Mouse (Mus musculus): ENCODE results near the gene Pitpnm2. TPM values are rescaled to one million over a fixed set of nuclear protein-coding genes. Genes with fewer than 3 reads are reported as not detected.

Gene Pitpnm2
- 11.3 TPM for polyA plus RNA-seq (2017; shearing (Covaris generic))

DNA sequence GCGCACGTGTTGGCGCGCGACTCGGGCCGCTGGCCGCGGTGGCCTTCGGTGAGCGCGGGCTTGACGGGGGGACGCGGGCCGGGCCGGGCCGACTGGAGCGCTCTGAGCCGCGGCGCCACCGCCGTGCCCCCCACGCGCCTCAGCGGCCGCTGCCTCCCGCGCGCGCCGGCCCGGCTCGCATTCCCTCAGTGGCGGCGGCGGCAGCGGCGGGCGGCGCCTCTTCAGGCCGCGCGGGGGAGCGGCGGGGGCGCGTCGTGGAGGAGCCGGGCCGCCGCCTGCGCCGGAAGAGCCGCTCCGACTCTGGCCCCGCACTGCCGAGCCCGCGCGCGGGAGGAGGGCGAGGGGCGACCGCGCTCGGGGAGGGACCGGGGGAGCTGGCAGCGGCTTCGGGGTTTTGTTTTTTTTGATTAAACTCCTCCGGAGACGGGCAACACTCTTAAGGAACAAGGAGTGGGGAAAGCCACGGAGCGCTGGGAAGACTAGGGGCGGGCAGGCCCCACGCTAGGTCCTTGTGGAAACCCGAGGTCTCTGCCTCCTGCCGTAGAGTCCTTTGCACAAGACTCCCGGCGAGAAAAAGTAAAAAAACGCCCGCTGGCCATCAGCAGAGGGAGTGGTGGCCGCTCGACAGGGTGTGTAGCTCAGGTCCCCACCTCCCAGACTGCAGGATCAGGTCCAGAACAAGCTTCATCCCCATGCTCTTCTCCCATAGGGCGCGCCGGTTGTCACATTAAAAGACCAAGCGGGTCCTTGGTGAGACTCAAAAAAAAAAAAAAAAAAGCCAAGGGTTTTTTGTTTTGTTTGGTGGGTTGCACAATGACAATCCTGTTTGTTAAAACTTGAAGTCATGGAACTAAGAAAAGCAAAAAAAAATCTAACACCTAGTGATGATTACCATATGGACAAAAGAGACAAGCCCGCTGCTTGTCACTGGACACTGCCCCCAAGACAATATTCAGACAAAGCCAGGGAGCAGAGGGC lies at the start of gene Pitpnm2:
Gene Pitpnm2 (minus strand): TSS at position 147 of the 978 bp plus-strand sequence.

GRCm38 (mm10) chr5:124115990-124116845 lies 133.3 kb downstream of the Pitpnm2 start, which contains the start of gene Arl6ip4:
Gene Arl6ip4, plus strand, starts transcription at chr5:124116089.

GRCm38 (mm10) chr5:124111742-124112497 lies 137.6 kb downstream of the Pitpnm2 start, which contains the start of gene Ogfod2:
Gene Ogfod2, plus strand, starts transcription at chr5:124112297.

DNA sequence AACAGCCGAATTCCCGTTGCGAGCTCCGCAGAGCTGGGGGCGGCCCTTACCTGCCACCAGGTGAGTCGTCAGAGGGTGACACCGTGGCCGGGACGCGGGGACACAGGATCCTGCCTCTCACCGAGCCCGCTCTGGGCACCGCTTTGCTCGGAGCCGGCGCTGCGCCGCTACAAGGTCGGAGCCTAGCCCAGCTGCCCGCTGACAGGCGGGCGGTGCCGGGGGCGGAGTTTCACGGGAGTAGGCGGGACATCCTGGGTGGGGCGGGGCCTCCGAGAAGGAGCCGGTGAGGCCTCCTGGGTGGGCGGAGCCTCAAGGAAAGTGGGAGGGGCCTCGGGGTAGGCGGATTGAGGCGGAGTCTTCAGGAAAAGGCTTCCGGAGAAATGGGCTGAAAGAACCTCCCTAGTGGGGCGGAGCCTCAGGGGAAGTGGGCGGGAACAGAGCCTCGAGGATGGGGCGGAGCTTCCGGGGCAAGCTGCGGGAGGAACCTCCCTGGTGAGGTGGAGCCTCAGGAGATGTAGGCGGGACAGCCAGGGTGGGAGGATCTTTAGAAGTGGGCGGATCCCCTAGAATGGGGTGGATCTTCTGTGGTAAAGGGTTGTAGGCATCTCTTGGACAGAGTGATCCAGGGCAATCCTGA lies 153.8 kb downstream of the Pitpnm2 start, which contains the start of gene Abcb9:
Gene Abcb9 (minus strand): TSS at position 203 of the 637 bp plus-strand sequence.

Other genes starting within 250 kb of the Pitpnm2 start
- 3,903 TPM for gene Vps37b, start 217.5 kb downstream of the Pitpnm2 start, polyA plus RNA-seq (2017; shearing (Covaris generic))
- gene Abcb9, start 154.0 kb downstream of the Pitpnm2 start, polyA plus RNA-seq (2017; shearing (Covaris generic)), result 116 TPM
- 31.5 TPM for gene Ogfod2, start 137.5 kb downstream of the Pitpnm2 start, polyA plus RNA-seq (2017; shearing (Covaris generic))
- 45.2 TPM for gene Arl6ip4, start 133.7 kb downstream of the Pitpnm2 start, polyA plus RNA-seq (2017; shearing (Covaris generic))
- 22.7 TPM for gene Mphosph9, start 78.2 kb upstream of the Pitpnm2 start, polyA plus RNA-seq (2017; shearing (Covaris generic))
- 2.5 TPM for gene 2810006K23Rik, start 78.3 kb upstream of the Pitpnm2 start, polyA plus RNA-seq (2017; shearing (Covaris generic))
- gene Cdk2ap1, start 113.3 kb upstream of the Pitpnm2 start, polyA plus RNA-seq (2017; shearing (Covaris generic)), result 119 TPM
- 102 TPM for gene Sbno1, start 176.2 kb upstream of the Pitpnm2 start, polyA plus RNA-seq (2017; shearing (Covaris generic))
- 68.9 TPM for gene Kmt5a, start 190.2 kb upstream of the Pitpnm2 start, polyA plus RNA-seq (2017; shearing (Covaris generic))
- 82.7 TPM for gene Rilpl2, start 228.6 kb upstream of the Pitpnm2 start, polyA plus RNA-seq (2017; shearing (Covaris generic))
- gene Snrnp35, start 233.4 kb upstream of the Pitpnm2 start, polyA plus RNA-seq (2017; shearing (Covaris generic)), result 7.1 TPM

Measured in effector memory CD4-positive, alpha-beta T cell, adult 5 months (primary cell).